Mouse (Mus musculus) thymus, postnatal 25 days (tissue): Measurements from ENCODE around the gene Calm5.
"Not testable (repeated sequence)": the region's sequence is repeated elsewhere in the genome, so short reads cannot be mapped to it uniquely, and the experiment has no call there.

Source experiments
- DNase-seq: peaks from one replicate; pipeline ENCODE4 v3.0.0; 2022

Gene Calm5

GRCm38 (mm10) chr13:3853648-3854333 is at the start of gene Calm5:
TSS of gene Calm5 (plus strand) at chr13:3854173.
- not testable (repeated sequence) for DNase-seq

- DNase-seq, result no peak
Observed at GRCm38 (mm10) chr13:3804186-3804585, 49.8 kb upstream of the Calm5 start, which contains the start of gene Calml3. TSS of gene Calml3 (minus strand) at chr13:3804316.

- no peak for DNase-seq
Observed at GRCm38 (mm10) chr13:3805132-3805531, 48.8 kb upstream of the Calm5 start.

- DNase-seq, result no peak
Observed at GRCm38 (mm10) chr13:3805638-3806037, 48.3 kb upstream of the Calm5 start.

- no peak for DNase-seq
Observed at GRCm38 (mm10) chr13:3807131-3807827, 46.7 kb upstream of the Calm5 start.

- no peak for DNase-seq
Observed at GRCm38 (mm10) chr13:3818012-3818739, 35.8 kb upstream of the Calm5 start.

GRCm38 (mm10) chr13:3818740-3819076 is 35.3 kb upstream of the Calm5 start:
- DNase-seq, result no peak

GRCm38 (mm10) chr13:3822105-3822504 is 31.9 kb upstream of the Calm5 start:
- no peak for DNase-seq

- DNase-seq, result no peak
Observed at GRCm38 (mm10) chr13:3825726-3826125, 28.2 kb upstream of the Calm5 start.

- no peak for DNase-seq
Observed at GRCm38 (mm10) chr13:3831546-3831945, 22.4 kb upstream of the Calm5 start.

GRCm38 (mm10) chr13:3831994-3832393 is 22.0 kb upstream of the Calm5 start:
- no peak for DNase-seq

GRCm38 (mm10) chr13:3832450-3832849 is 21.5 kb upstream of the Calm5 start:
- no peak for DNase-seq

GRCm38 (mm10) chr13:3833644-3834043 is 20.3 kb upstream of the Calm5 start:
- not testable (repeated sequence) for DNase-seq

- DNase-seq, result not testable (repeated sequence)
Observed at GRCm38 (mm10) chr13:3837312-3837807, 16.6 kb upstream of the Calm5 start, which contains the start of gene Calm4. TSS of gene Calm4 (plus strand) at chr13:3837757.

- not testable (repeated sequence) for DNase-seq
Observed at GRCm38 (mm10) chr13:3840662-3841061, 13.3 kb upstream of the Calm5 start.

GRCm38 (mm10) chr13:3850330-3850729 is 3.6 kb upstream of the Calm5 start:
- DNase-seq, result no peak

- no peak for DNase-seq
Observed at GRCm38 (mm10) chr13:3854856-3855255, 883 bp downstream of the Calm5 start.

- DNase-seq, result no peak
Observed at GRCm38 (mm10) chr13:3856252-3856651, 2.3 kb downstream of the Calm5 start.

GRCm38 (mm10) chr13:3861251-3861650 is 7.3 kb downstream of the Calm5 start:
- no peak for DNase-seq

GRCm38 (mm10) chr13:3862325-3862724 is 8.4 kb downstream of the Calm5 start:
- DNase-seq, result no peak

GRCm38 (mm10) chr13:3862922-3863580 is 9.1 kb downstream of the Calm5 start:
- no peak for DNase-seq

- no peak for DNase-seq
Observed at GRCm38 (mm10) chr13:3865648-3866354, 11.8 kb downstream of the Calm5 start.
